Mouse (Mus musculus) testis, adult 2 months (tissue): ENCODE data around the gene Sh3pxd2a.

Experiments used
- CTCF ChIP-seq: fragments of 200-500 bp; IDR thresholded peaks from 2 replicates; pipeline ENCODE4 v1.5.1; 2012; ENCODE audit warnings: low read depth, mild to moderate bottlenecking, inconsistent platforms, low read length, moderate library complexity; ENCODE audit not compliant: control insufficient read depth, insufficient read depth, insufficient replicate concordance
- POLR2A ChIP-seq: fragments of 200-500 bp; IDR thresholded peaks from 2 replicates; pipeline ENCODE4 v1.6.1; 2012; ENCODE audit warnings: low read depth, mild to moderate bottlenecking, inconsistent platforms, low read length, moderate library complexity; ENCODE audit not compliant: control insufficient read depth

DNA sequence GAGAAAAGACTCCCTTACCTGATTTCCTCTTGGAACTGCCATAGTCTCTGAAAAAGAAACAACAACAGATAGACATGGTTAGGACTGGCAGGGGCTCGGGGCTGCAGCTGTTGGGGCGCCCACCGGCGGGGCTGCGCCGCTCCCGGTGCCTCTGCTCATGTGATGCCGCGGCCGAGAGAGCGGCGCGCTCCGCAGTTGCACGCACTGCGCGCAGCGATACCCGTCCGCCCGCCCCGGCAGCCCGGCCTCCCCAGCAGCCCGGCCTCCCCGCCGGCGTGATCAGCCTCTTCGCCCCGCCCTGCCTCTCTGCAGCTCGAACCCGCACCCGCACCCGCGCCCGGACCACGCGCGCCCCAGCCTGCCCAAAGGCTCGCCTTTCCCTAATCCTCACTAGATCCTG is 120.8 kb downstream of the Sh3pxd2a start:
- TF ChIP-seq CTCF = no peak
- TF ChIP-seq POLR2A = no peak
